Mouse (Mus musculus): ENCODE results near the gene Cdc45. TPM values are rescaled to one million over a fixed set of nuclear protein-coding genes. Genes with fewer than 3 reads are reported as not detected.
A peak's percentile ranks its signal among the peaks of the same experiment; 100 is the strongest.

Cdc45 gene
- polyA plus RNA-seq, 2 experiments = 40.6 to 45.8 TPM

DNA sequence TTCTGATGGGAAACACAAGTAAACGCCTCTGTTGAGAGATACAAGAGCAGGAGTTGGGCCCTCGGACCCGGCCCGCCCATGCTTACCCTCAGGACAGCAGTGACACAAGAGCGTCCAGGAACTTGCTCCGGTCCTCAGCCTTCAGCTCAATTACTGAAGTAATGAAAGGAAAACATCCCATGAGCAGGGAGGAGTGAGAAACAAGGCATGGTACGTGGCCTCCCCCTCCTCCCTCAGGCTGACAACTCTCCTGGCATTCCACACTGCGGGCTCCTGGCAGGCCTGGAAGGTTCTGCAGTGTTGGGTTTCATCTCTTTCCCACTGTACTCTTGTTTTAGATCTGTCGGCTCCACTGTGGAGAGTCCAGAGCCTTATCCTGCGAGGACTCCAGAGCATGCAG, 30.0 kb downstream of the Cdc45 start:
- no peak for TF ChIP-seq CTCF (IDR thresholded peaks at IDR 0.05; ENCODE audit: low read depth)
- no peak for TF ChIP-seq EP300 (IDR thresholded peaks at IDR 0.05; ENCODE audit: low read depth)
- WGBS (ENCODE audit: insufficient replicate concordance) = 90% methylated on average over 10 of the region's 10 CpGs
- H3K27ac ChIP-seq = no peak overlapping the region
- H3K36me3 ChIP-seq (replicated peaks; ENCODE audit: control insufficient read depth, insufficient read depth, low read depth) = peaks cover 38% of the 10 kb centered on the region
- no peak overlapping the region for H3K4me2 ChIP-seq (ENCODE audit: low read depth)
- peaks cover 15 to 23% of the 10 kb centered on the region in 2 experiments for H3K4me1 ChIP-seq (replicated peaks; ENCODE audit: control insufficient read depth in 2 of 2, insufficient read depth in 2 of 2, low read length in 1 of 2)
- H3K9me3 ChIP-seq (ENCODE audit: control insufficient read depth, low read length) = no peaks in the 10 kb centered on the region
- H3K9ac ChIP-seq (replicated peaks) = no peak overlapping the region
- DNase-seq (ENCODE audit: low read depth in 3 of 3, low spot score in 3 of 3) (no peak), ATAC-seq (ENCODE audit: insufficient read depth) (no peak)
- H3K4me3 ChIP-seq (ENCODE audit: insufficient read depth in 1 of 2, low read depth in 2 of 2, low read length in 2 of 2) = no peak overlapping the region
- H3K27me3 ChIP-seq (ENCODE audit: control insufficient read depth, insufficient read depth, low read length) = peaks cover 25% of the 10 kb centered on the region

DNA sequence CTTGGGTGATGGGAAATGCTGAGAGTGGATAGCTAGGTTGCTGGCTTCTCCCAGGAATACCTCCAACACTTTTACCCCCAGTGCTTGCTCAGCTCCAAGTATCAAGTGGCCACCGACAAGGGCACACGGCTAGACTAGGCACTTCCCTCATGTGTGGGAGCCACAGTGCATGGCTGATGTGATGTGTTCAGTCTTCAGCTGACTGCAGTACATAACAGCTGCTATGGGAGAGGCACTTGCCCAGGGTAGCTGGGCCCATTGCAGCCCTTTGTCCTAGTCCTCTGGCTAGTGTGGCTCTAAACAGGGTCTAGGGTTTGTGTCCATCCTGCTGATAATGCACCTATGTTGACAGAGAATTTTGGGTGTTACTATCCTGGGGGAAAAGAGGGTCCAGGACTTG, 33.3 kb downstream of the Cdc45 start:
- WGBS (ENCODE audit: insufficient replicate concordance) = 36% methylated on average over 2 of the region's 2 CpGs
- no peaks in the 10 kb centered on the region for H3K9me3 ChIP-seq (ENCODE audit: control insufficient read depth, low read length)
- H3K9ac ChIP-seq (replicated peaks) = no peak overlapping the region
- H3K4me2 ChIP-seq (ENCODE audit: low read depth) = no peak overlapping the region
- TF ChIP-seq EP300 (IDR thresholded peaks at IDR 0.05; ENCODE audit: low read depth) = no peak
- TF ChIP-seq CTCF (IDR thresholded peaks at IDR 0.05; ENCODE audit: low read depth) = no peak
- peaks cover 18% of the 10 kb centered on the region for H3K36me3 ChIP-seq (replicated peaks; ENCODE audit: control insufficient read depth, insufficient read depth, low read depth)
- peak overlapping the region in 1 of 2 experiments; percentile 5; a peak in 1 of 4 replicates for H3K4me3 ChIP-seq (ENCODE audit: insufficient read depth in 1 of 2, low read depth in 2 of 2, low read length in 2 of 2)
- no peak for ATAC-seq (ENCODE audit: insufficient read depth)
- H3K27ac ChIP-seq = no peak overlapping the region
- no peak for DNase-seq (ENCODE audit: low read depth in 3 of 3, low spot score in 3 of 3)
- H3K27me3 ChIP-seq (ENCODE audit: control insufficient read depth, insufficient read depth, low read length) = peaks cover 45% of the 10 kb centered on the region
- no peaks in the 10 kb centered on the region for H3K4me1 ChIP-seq (replicated peaks; ENCODE audit: control insufficient read depth in 2 of 2, insufficient read depth in 2 of 2, low read length in 1 of 2)

DNA sequence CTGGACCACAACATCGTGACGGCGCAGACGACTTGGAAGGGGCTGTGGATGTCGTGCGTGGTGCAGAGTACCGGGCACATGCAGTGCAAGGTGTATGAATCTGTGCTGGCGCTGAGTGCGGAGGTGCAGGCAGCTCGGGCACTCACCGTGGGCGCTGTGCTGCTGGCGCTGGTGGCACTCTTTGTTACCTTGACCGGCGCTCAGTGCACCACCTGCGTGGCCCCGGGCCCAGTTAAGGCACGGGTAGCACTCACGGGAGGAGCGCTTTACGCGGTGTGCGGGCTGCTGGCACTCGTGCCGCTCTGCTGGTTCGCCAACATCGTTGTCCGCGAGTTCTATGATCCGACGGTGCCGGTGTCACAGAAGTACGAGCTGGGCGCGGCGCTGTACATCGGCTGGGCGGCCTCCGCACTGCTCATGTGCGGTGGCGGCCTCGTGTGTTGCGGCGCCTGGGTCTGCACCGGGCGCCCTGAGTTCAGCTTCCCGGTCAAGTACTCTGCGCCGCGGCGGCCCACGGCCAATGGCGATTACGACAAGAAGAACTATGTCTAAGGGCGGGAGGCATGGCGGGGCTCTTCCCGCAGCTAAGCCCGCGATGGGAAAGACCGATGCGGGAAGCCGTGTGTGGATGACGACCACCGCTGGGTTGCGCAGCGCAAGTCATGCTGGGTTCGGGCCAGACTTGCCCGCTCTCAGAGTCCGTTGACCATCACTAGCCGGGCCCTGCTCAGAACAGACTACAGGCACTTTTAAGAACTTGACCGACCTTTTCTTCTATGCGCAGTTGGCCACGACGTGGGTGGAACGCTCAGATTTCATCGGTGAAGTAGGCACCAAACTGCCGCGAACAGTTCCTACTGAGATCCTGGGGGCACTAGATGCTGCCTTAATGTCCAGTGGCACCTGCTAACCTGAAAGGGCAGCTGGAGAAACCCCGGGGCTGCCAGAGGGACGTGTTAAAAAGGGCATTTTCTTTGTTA, 34.4 kb downstream of the Cdc45 start:
- DNase-seq (ENCODE audit: low read depth in 3 of 3, low spot score in 3 of 3) (no peak), ATAC-seq (ENCODE audit: insufficient read depth) (no peak; the same call in 1 of the 2 replicates)
- H3K27me3 ChIP-seq (ENCODE audit: control insufficient read depth, insufficient read depth, low read length) = peaks cover 45% of the 10 kb centered on the region
- no peaks in the 10 kb centered on the region for H3K9me3 ChIP-seq (ENCODE audit: control insufficient read depth, low read length)
- no peaks in the 10 kb centered on the region for H3K4me1 ChIP-seq (replicated peaks; ENCODE audit: control insufficient read depth in 2 of 2, insufficient read depth in 2 of 2, low read length in 1 of 2)
- H3K27ac ChIP-seq = no peak overlapping the region
- H3K4me3 ChIP-seq (ENCODE audit: insufficient read depth in 1 of 2, low read depth in 2 of 2, low read length in 2 of 2) = peak overlapping the region; percentile 11 to 31; a peak in 2 of 4 replicates
- peak overlapping the region; percentile 31; the same call in 1 of the 2 replicates for H3K4me2 ChIP-seq (ENCODE audit: low read depth)
- no peak for TF ChIP-seq CTCF (IDR thresholded peaks at IDR 0.05; ENCODE audit: low read depth)
- TF ChIP-seq EP300 (IDR thresholded peaks at IDR 0.05; ENCODE audit: low read depth) = no peak
- WGBS (ENCODE audit: insufficient replicate concordance) = 3% methylated on average over 80 of the region's 80 CpGs
- H3K36me3 ChIP-seq (replicated peaks; ENCODE audit: control insufficient read depth, insufficient read depth, low read depth) = peaks cover 14% of the 10 kb centered on the region
- no peak overlapping the region for H3K9ac ChIP-seq (replicated peaks)

DNA sequence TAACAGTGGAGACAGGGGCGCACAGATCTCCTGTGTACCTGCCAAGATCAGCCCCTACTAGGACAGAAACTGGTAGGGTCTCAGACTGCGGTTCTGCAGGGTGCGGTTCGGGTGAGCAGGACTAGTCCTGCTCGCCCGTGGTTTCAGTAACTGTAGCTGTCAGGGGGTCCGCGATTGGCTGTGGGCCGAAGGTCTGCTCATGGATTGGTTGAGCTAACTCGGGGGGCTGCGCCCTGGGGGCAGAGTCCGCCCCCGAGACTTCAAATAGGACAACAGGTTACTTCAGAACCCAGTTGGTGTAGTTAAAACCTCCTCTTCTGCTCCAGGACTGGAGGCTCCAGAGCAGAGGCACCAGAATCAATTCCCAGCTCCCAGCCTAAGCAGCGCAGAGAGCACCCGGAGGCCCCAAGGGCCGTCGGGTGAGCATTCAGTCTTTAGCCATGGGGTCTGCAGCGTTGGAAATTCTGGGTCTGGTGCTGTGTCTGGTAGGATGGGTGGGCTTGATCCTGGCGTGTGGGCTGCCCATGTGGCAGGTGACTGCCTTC, 35.2 kb downstream of the Cdc45 start, which contains the start of gene Cldn5:
Gene Cldn5 (plus strand): TSS at position 292 of the 545 bp plus-strand sequence.
- H3K9me3 ChIP-seq (ENCODE audit: control insufficient read depth, low read length) = no peaks in the 10 kb centered on the region
- 5% methylated on average over 19 of the region's 19 CpGs for WGBS (ENCODE audit: insufficient replicate concordance)
- H3K4me2 ChIP-seq (ENCODE audit: low read depth) = peak within 1 kb of the TSS; percentile 31; the same call in 1 of the 2 replicates
- no peak for DNase-seq (ENCODE audit: low read depth in 3 of 3, low spot score in 3 of 3)
- no peak within 1 kb of the TSS for H3K9ac ChIP-seq (replicated peaks)
- ATAC-seq (ENCODE audit: insufficient read depth) = peak; percentile 41; the same call in 1 of the 2 replicates
- peaks cover 6% of the 10 kb centered on the region for H3K36me3 ChIP-seq (replicated peaks; ENCODE audit: control insufficient read depth, insufficient read depth, low read depth)
- peaks cover 45% of the 10 kb centered on the region for H3K27me3 ChIP-seq (ENCODE audit: control insufficient read depth, insufficient read depth, low read length)
- peak within 1 kb of the TSS; percentile 11 to 31; a peak in 2 of 4 replicates for H3K4me3 ChIP-seq (ENCODE audit: insufficient read depth in 1 of 2, low read depth in 2 of 2, low read length in 2 of 2)
- no peak for TF ChIP-seq EP300 (IDR thresholded peaks at IDR 0.05; ENCODE audit: low read depth)
- no peak for TF ChIP-seq CTCF (IDR thresholded peaks at IDR 0.05; ENCODE audit: low read depth)
- no peaks in the 10 kb centered on the region for H3K4me1 ChIP-seq (replicated peaks; ENCODE audit: control insufficient read depth in 2 of 2, insufficient read depth in 2 of 2, low read length in 1 of 2)
- no peak within 1 kb of the TSS for H3K27ac ChIP-seq

Measured in liver, embryonic 14.5 days (tissue).